Mouse (Mus musculus) thymus, postnatal 25 days (tissue): ENCODE results near the gene Spcs1.

ENCODE experiments used
- DNase-seq: peaks from one replicate; pipeline ENCODE4 v3.0.0; 2022

Spcs1 gene

GRCm38 (mm10) chr14:31001307-31002205, at the start of gene Spcs1, which contains the start of gene Glt8d1:
Gene Spcs1 (minus strand): TSS chr14:31001672.
Gene Glt8d1 (plus strand): TSS chr14:31001400.
- DNase-seq: peak; percentile 89

DNA sequence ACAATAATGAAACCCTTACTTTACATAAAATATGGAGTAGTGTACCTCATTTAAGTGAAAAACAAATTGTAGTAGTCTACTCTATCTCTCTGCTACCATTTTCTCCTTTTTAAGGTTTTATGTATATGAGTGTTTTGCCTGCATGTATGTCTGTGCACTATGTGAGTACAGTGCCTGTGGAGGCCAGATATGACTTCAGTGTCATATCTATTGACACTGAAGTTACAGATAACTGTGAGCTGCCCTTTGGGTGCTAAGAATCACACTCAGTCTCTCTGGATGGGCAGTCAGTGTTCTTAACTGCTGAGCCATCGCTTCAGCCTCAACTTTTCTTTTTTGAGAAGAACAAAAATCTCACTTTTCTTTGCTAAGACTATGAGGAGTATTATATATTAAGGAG, 44.3 kb upstream of the Spcs1 start:
- DNase-seq: no peak

- DNase-seq: no peak
Observed at GRCm38 (mm10) chr14:31045296-31045695, 43.8 kb upstream of the Spcs1 start.

GRCm38 (mm10) chr14:31025785-31026184, 24.3 kb upstream of the Spcs1 start:
- peak; percentile 28 for DNase-seq

- no peak for DNase-seq
Observed at GRCm38 (mm10) chr14:31022579-31022978, 21.1 kb upstream of the Spcs1 start.

DNA sequence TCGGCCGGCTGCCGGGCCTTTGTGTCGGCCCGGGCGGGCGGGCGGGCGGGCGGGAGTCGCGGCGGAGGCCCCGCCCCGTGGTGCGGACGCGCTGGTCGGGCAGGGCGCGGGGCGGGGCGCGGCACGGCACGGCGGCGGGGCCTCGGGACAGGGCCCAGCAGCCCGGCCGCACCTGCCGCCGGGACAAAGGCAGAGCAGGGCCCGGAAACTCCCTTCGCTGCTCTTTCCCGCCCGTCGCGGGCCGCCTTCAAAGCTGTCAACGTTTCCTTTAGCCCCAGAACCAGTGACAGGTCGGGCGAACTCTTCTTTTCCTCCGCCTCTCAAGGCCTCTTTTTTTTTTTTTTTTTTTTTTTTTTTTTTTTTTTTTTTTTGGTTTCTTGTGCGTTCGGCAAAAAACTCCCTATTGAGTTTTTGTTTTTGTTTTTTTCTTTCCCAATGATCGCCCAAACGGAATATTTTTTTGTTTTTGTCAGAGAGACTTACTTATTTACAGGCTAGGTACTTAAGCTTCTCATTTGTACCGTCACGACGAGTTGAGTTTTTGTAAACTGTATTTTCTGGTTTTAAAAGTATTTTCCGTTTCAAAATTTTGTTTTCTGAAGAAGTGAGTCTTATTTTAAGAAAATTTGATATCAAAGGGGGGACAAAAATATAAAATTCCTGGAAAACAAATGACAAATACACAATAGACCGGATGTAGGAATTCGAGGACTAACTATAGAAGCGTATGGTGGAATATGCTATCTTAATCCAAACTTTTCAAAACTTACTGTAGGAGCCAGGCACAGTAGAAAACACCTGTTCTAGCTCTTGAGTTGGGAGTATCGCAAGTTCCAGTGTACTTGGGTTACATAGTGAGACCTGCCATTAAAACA, 18.1 kb upstream of the Spcs1 start:
- peak; percentile 87 for DNase-seq

DNA sequence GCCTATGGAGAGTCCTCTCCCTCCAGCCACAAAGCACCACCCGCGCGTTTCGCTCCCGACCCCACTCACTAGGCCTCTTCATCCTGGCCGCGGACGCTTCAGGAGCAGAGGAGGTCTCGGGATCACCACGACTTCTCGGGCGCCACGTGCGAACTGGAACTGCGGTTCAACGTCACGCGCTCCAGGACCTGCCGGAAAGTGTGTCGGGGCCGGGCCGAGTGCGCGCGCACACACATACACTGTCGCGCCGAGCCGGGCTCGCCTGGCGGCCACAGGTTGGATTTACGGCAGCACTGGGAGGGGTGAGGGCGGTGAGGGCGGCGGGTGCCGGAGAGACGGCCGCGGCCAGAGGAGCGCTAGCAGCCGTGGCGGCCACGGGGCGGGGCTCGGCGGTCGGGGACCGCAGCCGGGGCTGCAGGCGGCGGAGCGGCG, 17.4 kb upstream of the Spcs1 start, which contains the start of the genes Pbrm1 and Gnl3:
Pbrm1 (plus strand) TSS at position 279 of the 432 bp plus-strand sequence.
Gnl3 (minus strand) TSS at position 293 of the 432 bp plus-strand sequence.
- DNase-seq: peak; percentile 96

DNA sequence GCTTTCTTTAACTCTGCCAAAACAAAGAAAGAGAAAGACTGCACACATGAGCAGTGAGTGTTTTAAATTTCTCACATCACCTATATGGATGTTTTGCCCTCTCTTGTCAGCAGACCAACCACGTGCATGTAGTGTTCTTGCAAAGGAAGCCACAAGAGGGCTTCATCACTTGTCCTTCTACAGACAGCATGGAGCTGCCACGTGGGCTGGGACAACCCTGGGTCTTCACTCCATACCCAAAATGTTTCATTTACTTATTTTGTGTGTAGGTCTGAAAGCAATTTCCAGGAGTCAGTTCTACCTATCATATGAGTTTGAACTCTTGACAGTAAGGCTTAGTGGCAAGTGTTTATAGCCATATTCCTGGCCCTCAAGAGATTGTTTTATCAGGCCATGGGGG, 16.4 kb upstream of the Spcs1 start:
- peak; percentile 18 for DNase-seq

- DNase-seq: no peak
Observed at GRCm38 (mm10) chr14:31016063-31016462, 14.6 kb upstream of the Spcs1 start.

- no peak for DNase-seq
Observed at GRCm38 (mm10) chr14:31013928-31014327, 12.5 kb upstream of the Spcs1 start.

DNA sequence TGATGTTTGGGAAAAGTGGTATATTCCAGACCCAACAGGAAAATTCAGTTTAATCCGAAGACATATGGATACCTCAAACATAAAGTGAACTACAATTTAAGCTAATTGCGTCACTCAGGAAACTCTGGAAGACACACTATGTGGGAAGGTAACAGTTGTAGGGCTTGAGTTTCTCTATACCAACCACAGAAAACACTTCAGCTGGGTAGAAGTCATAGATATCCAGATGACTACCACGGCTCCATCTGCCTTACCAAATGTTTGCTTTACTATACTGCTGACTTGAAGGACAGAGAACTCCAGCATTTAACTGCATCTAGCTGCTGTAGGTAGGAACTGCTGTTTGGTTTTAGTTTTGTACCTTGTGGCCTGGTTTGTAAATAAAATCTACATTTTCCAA, 10.1 kb upstream of the Spcs1 start:
- no peak for DNase-seq

- DNase-seq: no peak
Observed at GRCm38 (mm10) chr14:31006779-31007178, 5.3 kb upstream of the Spcs1 start.

DNA sequence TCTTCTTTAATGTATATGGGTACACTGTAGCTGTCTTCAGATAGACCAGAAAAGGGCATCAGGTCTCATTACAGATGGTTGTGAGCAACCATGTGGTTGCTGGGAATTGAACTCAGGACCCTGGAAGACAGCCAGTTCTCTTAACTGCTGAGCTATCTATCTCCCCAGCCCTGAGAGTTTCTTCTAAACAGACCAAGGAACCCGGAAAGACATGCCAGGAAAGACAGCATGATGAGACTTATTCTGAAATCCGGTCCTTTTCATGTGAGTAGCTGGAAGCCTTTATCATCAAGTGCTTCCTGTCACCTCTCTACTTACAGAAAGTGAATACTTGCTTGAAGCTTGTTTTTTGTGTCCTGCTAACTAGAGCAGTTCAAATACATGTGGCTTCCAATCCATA, 3.1 kb upstream of the Spcs1 start:
- no peak for DNase-seq

GRCm38 (mm10) chr14:31000816-31001306, 611 bp downstream of the Spcs1 start:
- DNase-seq: no peak

DNA sequence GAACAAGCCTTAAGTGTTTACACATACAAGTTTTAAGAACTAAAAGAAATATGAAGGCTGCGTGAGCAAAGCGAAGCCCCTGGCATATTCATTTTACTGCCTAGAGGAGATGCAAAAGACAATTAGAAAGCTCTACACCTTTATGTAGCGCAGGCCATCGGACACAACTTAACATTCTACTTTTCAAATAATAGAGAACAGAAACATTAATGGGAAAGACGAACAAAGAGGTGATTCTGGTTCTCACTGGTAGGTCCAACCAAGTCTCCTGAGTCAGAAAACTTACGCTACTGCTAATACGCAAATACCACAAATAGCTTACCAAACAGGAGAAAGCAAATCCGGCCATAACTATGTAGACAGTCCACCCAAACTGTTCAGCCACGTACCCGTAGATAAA, 1.1 kb downstream of the Spcs1 start:
- DNase-seq: no peak

- DNase-seq: no peak
Observed at GRCm38 (mm10) chr14:30996417-30996816, 5.1 kb downstream of the Spcs1 start.

DNA sequence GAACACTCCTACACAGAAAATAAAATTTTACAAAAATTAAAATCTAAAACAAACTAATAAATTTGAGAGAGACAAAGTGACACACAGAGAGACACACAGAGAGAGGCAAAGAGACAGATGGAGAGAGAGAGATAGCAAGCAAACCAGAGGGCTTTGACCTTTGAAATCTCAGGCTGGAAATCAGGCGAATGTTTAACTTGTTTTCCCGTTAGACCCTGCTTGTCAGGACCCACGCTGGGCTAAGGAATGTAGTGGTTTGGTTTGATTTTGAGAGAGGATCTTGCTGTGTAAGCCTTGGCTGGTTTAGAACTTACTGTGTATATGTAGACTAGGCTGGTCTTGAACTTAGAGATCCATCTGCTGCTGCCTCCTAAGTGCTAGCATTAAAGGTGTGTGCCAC, 25.2 kb downstream of the Spcs1 start:
- DNase-seq: no peak

DNA sequence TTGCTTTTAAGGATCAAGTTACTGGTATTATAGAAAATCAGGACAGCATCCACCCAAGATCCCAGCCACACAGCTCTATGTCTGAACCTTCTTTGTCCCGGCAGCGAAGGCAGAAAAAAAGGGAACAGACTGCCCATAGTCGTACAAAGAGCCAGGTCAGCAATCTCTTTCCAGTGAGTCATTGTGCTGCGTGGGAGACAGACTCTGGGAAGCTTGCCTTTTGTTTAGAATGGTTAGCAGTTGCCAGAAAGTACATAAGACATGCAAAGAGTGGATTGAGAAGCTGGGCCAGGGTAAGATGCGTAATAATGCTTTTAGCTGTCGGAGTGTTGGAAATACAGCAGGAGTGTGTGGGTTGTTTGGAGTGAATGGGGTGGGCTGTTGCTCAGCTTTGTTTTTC, 27.3 kb downstream of the Spcs1 start:
- DNase-seq: no peak

GRCm38 (mm10) chr14:30960366-30960765, 41.1 kb downstream of the Spcs1 start:
- DNase-seq: no peak

DNA sequence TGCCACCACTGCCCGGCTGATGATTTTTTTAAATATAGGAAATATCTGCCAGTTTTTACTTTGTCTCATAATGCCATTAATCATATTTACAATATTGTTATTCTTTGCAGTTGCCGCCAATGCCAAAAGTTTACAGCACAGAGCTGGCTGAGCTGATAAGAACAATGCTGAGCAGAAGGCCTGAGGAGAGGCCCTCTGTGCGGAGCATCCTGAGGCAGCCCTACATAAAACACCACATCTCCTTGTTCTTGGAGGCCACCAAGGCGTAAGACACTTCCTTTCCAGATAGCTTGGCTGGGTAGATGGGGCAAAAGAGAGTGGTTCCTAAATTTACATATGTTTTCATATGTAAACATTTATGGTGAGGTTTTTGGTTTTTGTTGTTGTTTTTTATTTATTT, 42.4 kb downstream of the Spcs1 start:
- no peak for DNase-seq

- DNase-seq: no peak
Observed at GRCm38 (mm10) chr14:30958517-30958916, 43.0 kb downstream of the Spcs1 start.

GRCm38 (mm10) chr14:30951154-30951825, 50.2 kb downstream of the Spcs1 start, which contains the start of gene Nek4:
Gene Nek4 (plus strand): TSS chr14:30951377.
- peak; percentile 97 for DNase-seq

DNA sequence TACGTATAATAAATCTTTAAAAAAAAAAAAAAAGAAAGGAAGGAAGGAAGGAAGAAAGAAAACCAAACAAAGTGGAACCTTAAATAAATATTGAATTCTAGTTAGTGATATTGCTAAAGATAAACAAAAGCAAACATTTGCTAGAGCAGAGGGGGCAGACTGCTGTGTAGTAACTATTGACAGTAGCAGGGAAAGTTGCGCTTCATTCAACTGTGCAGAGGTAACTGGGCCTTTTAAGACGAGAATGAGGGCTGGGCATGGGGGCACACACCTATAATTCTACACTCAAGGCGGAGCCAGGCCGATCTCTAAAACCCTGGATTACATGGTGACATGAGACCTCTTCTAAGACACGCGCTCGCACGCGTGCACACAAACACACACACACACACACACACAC, 51.5 kb downstream of the Spcs1 start:
- DNase-seq: no peak
